Mouse (Mus musculus) bone marrow macrophage, adult 2 months (primary cell): ENCODE measurements at regions not wholly inside any gene's neighbourhood (a gene's known extent, or its start where the extent isn't known, plus 50 kb on each side); places are given as distances from the start of the nearest gene placed in this dataset.

Source experiments
- H3K27ac ChIP-seq: 2 replicates; pipeline ENCODE4 v1.5.1; 2012; ENCODE audit warnings: low read depth, low read length; ENCODE audit not compliant: insufficient read depth
- H3K4me1 ChIP-seq: 2 replicates; pipeline ENCODE4 v1.6.1; 2012; ENCODE audit warnings: low read length; ENCODE audit not compliant: control insufficient read depth, insufficient read depth
- H3K4me3 ChIP-seq: 2 replicates; pipeline ENCODE4 v1.5.1; 2012; ENCODE audit warnings: mild to moderate bottlenecking, low read length, moderate library complexity; ENCODE audit not compliant: insufficient read depth
- CTCF ChIP-seq: IDR thresholded peaks from 2 replicates; pipeline ENCODE4 v1.5.1; 2012; ENCODE audit warnings: low read depth, mild to moderate bottlenecking, low read length, moderate library complexity
- POLR2A ChIP-seq: IDR thresholded peaks from 2 replicates; pipeline ENCODE4 v1.6.1; 2012; ENCODE audit warnings: mild to moderate bottlenecking, low read depth, low read length, borderline replicate concordance

- no peak for TF ChIP-seq CTCF
- no peak for TF ChIP-seq POLR2A
- Histone ChIP-seq H3K27ac (no peak overlapping the region), H3K4me1 (no peaks in the 10 kb centered on the region), H3K4me3 (no peak overlapping the region)
Measured at GRCm38 (mm10) chr15:57545141-57545540, 67.7 kb upstream of the Slc22a22 start.

- Histone ChIP-seq H3K4me1 (no peaks in the 10 kb centered on the region), H3K4me3 (no peak overlapping the region), H3K27ac (no peak overlapping the region)
- TF ChIP-seq POLR2A (no peak), CTCF (no peak)
Measured at GRCm38 (mm10) chr15:57543985-57544384, 66.6 kb upstream of the Slc22a22 start.

- H3K27ac ChIP-seq, result no peak overlapping the region
- TF ChIP-seq CTCF (no peak), POLR2A (no peak)
- no peaks in the 10 kb centered on the region for H3K4me1 ChIP-seq
- no peak overlapping the region for H3K4me3 ChIP-seq
Measured at GRCm38 (mm10) chr15:57542630-57543029, 65.2 kb upstream of the Slc22a22 start.

GRCm38 (mm10) chr15:57535514-57535913 is 58.1 kb upstream of the Slc22a22 start:
- TF ChIP-seq CTCF, result no peak
- no peak for TF ChIP-seq POLR2A
- H3K27ac ChIP-seq, result no peak overlapping the region
- H3K4me3 ChIP-seq, result no peak overlapping the region
- no peaks in the 10 kb centered on the region for H3K4me1 ChIP-seq
